Mouse (Mus musculus) forebrain, embryonic 13.5 days (tissue): Measurements from ENCODE around the gene Gm17268. TPM values are rescaled to one million over a fixed set of nuclear protein-coding genes. Genes with fewer than 3 reads are reported as not detected.
A peak's percentile ranks its signal among the peaks of the same experiment; 100 is the strongest.

Experiments used
- ATAC-seq: fragments of 200-750 bp; cut with Nextera tagmentation; 2 replicates; pipeline ENCODE4 v1.8.0; 2017
- H3K27ac ChIP-seq: fragments of 300-500 bp; sonication (generic); 2 replicates; pipeline ENCODE4 v1.5.1; 2015; ENCODE audit warnings: inconsistent platforms, mild to moderate bottlenecking, moderate library complexity
- H3K27me3 ChIP-seq: fragments of 300-500 bp; sonication (generic); 2 replicates; pipeline ENCODE4 v1.6.1; 2015; ENCODE audit warnings: mild to moderate bottlenecking, inconsistent platforms
- H3K36me3 ChIP-seq: fragments of 300-500 bp; sonication (generic); 2 replicates; pipeline ENCODE4 v1.6.1; 2015; ENCODE audit warnings: mild to moderate bottlenecking, inconsistent platforms; ENCODE audit not compliant: poor library complexity, severe bottlenecking
- H3K4me1 ChIP-seq: fragments of 300-500 bp; sonication (generic); 2 replicates; pipeline ENCODE4 v1.6.1; 2015; ENCODE audit warnings: inconsistent platforms
- H3K4me2 ChIP-seq: fragments of 300-500 bp; sonication (generic); 2 replicates; pipeline ENCODE4 v1.6.1; 2015; ENCODE audit warnings: inconsistent platforms, mild to moderate bottlenecking, moderate library complexity
- H3K4me3 ChIP-seq: fragments of 300-500 bp; sonication (generic); 2 replicates; pipeline ENCODE4 v1.5.1; 2015; ENCODE audit warnings: mild to moderate bottlenecking, inconsistent platforms
- H3K9ac ChIP-seq: fragments of 300-500 bp; sonication (generic); 2 replicates; pipeline ENCODE4 v1.6.1; 2015; ENCODE audit warnings: mild to moderate bottlenecking, inconsistent platforms
- H3K9me3 ChIP-seq: fragments of 300-500 bp; sonication (generic); replicated peaks from 2 replicates; pipeline ENCODE4 v1.6.1; 2016; ENCODE audit warnings: inconsistent platforms
- WGBS: fragments of 180-500 bp; shearing (Covaris S2); methylation state at CpG from one replicate; pipeline ENCODE4 v1.1.7; 2015; 5-methylcytosine and 5-hydroxymethylcytosine counted together
- polyA plus RNA-seq: library from polyadenylated mRNA; unstranded; fragments of >200 nt; fragmentation: Nextera tagmentation; extraction: Ambion mirVana; gene quantifications from 2 replicates; pipeline ENCODE4 v1.2.1, GENCODE M21; 2015

The Gm17268 gene
- polyA plus RNA-seq, 1 experiment from 2014 or later = not detected

DNA sequence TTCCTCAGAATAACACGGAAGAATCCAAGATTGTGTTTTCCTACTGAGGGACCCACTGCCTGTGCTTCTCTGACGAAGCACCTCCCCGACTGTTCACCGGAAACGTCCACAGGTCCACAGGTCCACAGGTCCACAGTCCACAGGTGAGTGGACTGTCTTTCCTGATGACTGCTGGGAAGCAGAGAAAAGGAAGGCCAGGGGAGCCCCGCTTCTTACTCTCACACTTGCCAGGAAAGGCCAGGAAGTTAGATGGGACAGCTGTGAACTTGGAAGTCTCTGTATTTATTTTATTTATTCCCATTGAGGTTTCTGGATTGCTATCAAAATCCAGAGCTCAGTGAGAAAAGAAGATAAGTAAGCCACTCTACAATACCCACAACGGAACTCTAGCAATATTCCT lies 15.5 kb upstream of the Gm17268 start:
- H3K4me1 ChIP-seq = no peaks in the 10 kb centered on the region
- no peak overlapping the region for H3K4me2 ChIP-seq
- H3K27me3 ChIP-seq = no peaks in the 10 kb centered on the region
- H3K9me3 ChIP-seq = no peaks in the 10 kb centered on the region
- 91% methylated on average over 7 of the region's 7 CpGs for WGBS
- ATAC-seq = no peak
- H3K36me3 ChIP-seq = no peaks in the 10 kb centered on the region
- no peak overlapping the region for H3K9ac ChIP-seq
- H3K4me3 ChIP-seq = no peak overlapping the region
- no peak overlapping the region for H3K27ac ChIP-seq

- no peak overlapping the region for H3K27ac ChIP-seq
- no peak overlapping the region for H3K4me2 ChIP-seq
- no peak for ATAC-seq
- WGBS = 57% methylated on average over 6 of the region's 6 CpGs
- no peaks in the 10 kb centered on the region for H3K27me3 ChIP-seq
- no peaks in the 10 kb centered on the region for H3K9me3 ChIP-seq
- no peaks in the 10 kb centered on the region for H3K4me1 ChIP-seq
- H3K9ac ChIP-seq = no peak overlapping the region
- H3K36me3 ChIP-seq = no peaks in the 10 kb centered on the region
- H3K4me3 ChIP-seq = no peak overlapping the region
Observed at GRCm38 (mm10) chr11:82047746-82048415, 9.5 kb upstream of the Gm17268 start.

GRCm38 (mm10) chr11:82045471-82045870 lies 7.1 kb upstream of the Gm17268 start, which contains the start of gene Ccl7:
Gene Ccl7 (plus strand): TSS chr11:82045712.
- 65% methylated on average over 3 of the region's 3 CpGs for WGBS
- no peak for ATAC-seq
- no peak within 1 kb of the TSS for H3K9ac ChIP-seq
- H3K27me3 ChIP-seq = no peaks in the 10 kb centered on the region
- H3K4me3 ChIP-seq = no peak within 1 kb of the TSS
- H3K4me1 ChIP-seq = no peaks in the 10 kb centered on the region
- no peak within 1 kb of the TSS for H3K27ac ChIP-seq
- no peak within 1 kb of the TSS for H3K4me2 ChIP-seq
- no peaks in the 10 kb centered on the region for H3K36me3 ChIP-seq
- H3K9me3 ChIP-seq = no peaks in the 10 kb centered on the region

DNA sequence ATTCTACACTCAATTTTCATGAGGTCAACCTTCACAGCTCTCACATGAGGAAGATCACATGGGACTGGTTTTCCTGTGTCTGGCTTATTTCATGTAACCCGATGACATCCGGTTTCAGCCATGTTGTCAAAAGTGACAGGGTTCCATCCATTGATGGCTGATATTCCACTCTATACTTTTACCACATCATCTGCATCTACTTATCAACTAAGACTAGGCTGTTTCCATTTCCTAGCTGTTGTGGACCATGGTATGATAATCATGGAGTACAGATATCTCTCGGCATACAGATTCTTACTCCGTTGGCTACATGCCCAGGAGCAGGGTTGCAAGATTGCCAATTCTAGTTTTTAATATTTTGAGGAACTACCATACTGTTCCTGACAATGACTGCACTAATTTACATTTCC lies 3.3 kb upstream of the Gm17268 start:
- Histone ChIP-seq H3K9ac (no peak overlapping the region), H3K9me3 (no peaks in the 10 kb centered on the region), H3K27me3 (no peaks in the 10 kb centered on the region), H3K27ac (no peak overlapping the region), H3K36me3 (no peaks in the 10 kb centered on the region), H3K4me3 (no peak overlapping the region), H3K4me1 (no peaks in the 10 kb centered on the region), H3K4me2 (no peak overlapping the region)
- ATAC-seq = no peak
- 88% methylated on average over 4 of the region's 4 CpGs for WGBS

DNA sequence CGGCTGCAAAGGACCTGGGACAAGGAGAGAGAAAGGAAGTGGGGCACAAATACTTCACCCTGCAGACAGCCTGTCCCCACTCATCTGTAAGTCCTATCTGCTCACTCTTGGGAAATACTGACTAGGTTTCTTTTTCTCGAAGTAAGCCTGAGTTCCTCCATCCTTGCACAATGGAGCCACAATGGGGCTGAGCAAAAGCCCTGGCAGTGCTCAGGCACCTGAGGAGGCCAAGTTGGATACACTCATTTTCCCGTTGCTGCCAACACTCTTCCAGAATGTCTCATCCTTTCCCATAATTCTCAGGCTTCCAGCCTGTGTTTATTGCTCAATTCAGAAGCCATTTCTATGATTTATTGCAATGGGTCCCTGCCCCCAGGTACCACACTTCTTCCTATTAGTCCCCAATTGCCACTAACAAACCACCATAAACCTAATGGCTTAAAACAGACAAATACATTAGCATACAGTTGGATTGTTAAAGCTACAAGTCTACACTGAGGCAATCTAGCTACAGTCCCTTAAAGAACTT lies 834 bp upstream of the Gm17268 start:
- no peak overlapping the region for H3K4me3 ChIP-seq
- no peaks in the 10 kb centered on the region for H3K36me3 ChIP-seq
- no peak for ATAC-seq
- H3K27ac ChIP-seq = no peak overlapping the region
- peaks cover 7% of the 10 kb centered on the region; the same call in 1 of the 2 replicates for H3K4me1 ChIP-seq
- H3K4me2 ChIP-seq = no peak overlapping the region
- WGBS = 72% methylated on average over 3 of the region's 3 CpGs
- no peaks in the 10 kb centered on the region for H3K9me3 ChIP-seq
- H3K27me3 ChIP-seq = no peaks in the 10 kb centered on the region
- no peak overlapping the region for H3K9ac ChIP-seq

DNA sequence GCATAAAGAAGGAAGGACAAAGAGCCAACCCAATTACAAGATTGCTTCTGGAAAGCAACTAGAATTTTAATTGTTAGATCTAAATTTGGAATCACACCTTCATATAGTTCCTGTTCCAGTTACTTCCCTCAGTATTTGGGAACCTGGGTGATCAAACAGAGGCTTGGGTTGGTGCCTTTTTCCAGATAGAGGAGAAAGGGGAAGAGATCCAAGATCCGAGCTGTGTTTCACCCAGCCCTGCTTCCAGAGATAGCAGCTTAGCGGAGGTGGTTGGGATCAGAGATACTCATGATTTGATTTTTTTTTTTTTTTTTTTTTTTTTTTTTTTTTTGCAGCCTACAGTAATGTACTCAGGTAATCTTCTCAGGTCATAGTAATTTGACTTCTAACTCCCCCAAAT lies 2.5 kb downstream of the Gm17268 start:
- Histone ChIP-seq H3K27me3 (no peaks in the 10 kb centered on the region), H3K4me1 (peaks cover 7% of the 10 kb centered on the region; the same call in 1 of the 2 replicates), H3K9me3 (no peaks in the 10 kb centered on the region), H3K36me3 (no peaks in the 10 kb centered on the region), H3K4me2 (no peak overlapping the region), H3K9ac (no peak overlapping the region), H3K4me3 (no peak overlapping the region), H3K27ac (no peak overlapping the region)
- no peak for ATAC-seq
- WGBS = 94% methylated on average over 2 of the region's 2 CpGs

DNA sequence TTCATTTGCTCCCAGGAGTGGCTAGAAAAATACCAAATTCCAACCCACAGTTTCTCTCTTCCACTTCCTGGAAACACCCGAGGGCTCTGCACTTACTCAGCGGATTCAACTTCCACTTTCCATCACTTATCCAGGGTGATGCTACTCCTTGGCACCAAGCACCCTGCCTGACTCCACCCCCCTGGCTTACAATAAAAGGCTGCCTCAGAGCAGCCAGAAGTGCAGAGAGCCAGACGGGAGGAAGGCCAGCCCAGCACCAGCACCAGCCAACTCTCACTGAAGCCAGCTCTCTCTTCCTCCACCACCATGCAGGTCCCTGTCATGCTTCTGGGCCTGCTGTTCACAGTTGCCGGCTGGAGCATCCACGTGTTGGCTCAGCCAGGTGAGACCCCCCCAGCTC lies 3.0 kb downstream of the Gm17268 start, which contains the start of gene Ccl2:
TSS of gene Ccl2 (plus strand) at position 216 of the 400 bp plus-strand sequence.
- Histone ChIP-seq H3K4me1 (peaks cover 7% of the 10 kb centered on the region; the same call in 1 of the 2 replicates), H3K4me2 (no peak within 1 kb of the TSS), H3K36me3 (no peaks in the 10 kb centered on the region), H3K9me3 (no peaks in the 10 kb centered on the region), H3K27ac (no peak within 1 kb of the TSS), H3K4me3 (no peak within 1 kb of the TSS), H3K9ac (no peak within 1 kb of the TSS), H3K27me3 (no peaks in the 10 kb centered on the region)
- 0 out of 2 replicates have a peak, but pooled peaks have one; percentile 41 for ATAC-seq
- WGBS = 35% methylated on average over 5 of the region's 5 CpGs

- Histone ChIP-seq H3K4me2 (no peak overlapping the region), H3K9me3 (no peaks in the 10 kb centered on the region), H3K36me3 (no peaks in the 10 kb centered on the region), H3K27me3 (no peaks in the 10 kb centered on the region), H3K9ac (no peak overlapping the region), H3K4me3 (no peak overlapping the region), H3K4me1 (peaks cover 7% of the 10 kb centered on the region; the same call in 1 of the 2 replicates), H3K27ac (no peak overlapping the region)
- WGBS = 91% methylated on average over 7 of the region's 7 CpGs
- ATAC-seq = no peak
Observed at GRCm38 (mm10) chr11:82034446-82034845, 3.9 kb downstream of the Gm17268 start.

- Histone ChIP-seq H3K4me2 (no peak overlapping the region), H3K36me3 (no peaks in the 10 kb centered on the region), H3K27me3 (no peaks in the 10 kb centered on the region), H3K9me3 (no peaks in the 10 kb centered on the region), H3K4me3 (no peak overlapping the region), H3K4me1 (peaks cover 7% of the 10 kb centered on the region; the same call in 1 of the 2 replicates), H3K9ac (no peak overlapping the region), H3K27ac (no peak overlapping the region)
- ATAC-seq = no peak
- 49% methylated on average over 8 of the region's 8 CpGs for WGBS
Observed at GRCm38 (mm10) chr11:82032678-82033344, 5.6 kb downstream of the Gm17268 start.

DNA sequence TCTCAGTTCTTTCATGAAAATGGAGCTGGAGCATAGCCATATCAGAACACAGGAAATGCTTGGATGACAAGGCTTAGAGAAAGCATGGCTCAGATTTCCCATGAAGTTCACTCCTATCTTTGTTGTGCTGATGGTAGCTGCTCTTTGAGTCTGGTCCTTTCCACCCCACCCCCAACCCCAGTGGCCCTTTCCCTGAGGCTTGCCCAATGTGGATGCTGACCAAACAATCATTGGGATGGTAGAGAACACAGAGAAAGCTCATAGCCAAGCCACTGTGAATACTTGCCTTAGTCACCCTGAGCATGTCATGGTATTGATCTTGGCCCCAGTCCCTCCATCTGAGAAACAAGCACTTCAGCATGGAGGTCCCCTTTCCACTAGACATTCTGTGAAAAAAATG lies 6.2 kb downstream of the Gm17268 start:
- no peaks in the 10 kb centered on the region for H3K36me3 ChIP-seq
- no peak for ATAC-seq

DNA sequence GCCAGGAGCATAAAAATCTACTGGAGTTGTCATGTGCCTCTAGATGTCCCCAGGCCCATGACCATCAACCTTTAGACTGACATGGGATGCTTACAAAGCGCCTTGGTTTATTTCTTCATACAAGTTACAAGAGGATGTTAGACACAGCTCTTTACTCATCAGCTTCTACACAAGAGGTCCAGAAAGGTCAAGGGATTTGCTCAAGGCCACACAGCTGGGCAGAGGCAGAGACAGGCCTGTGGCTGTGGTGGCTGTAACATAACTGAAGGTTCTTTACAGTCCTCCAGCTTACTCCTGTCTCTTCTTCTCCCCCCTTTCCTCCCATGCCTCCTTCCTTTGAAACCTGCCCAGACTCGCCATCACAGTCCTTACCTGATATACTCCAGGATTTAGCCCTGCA lies 8.2 kb downstream of the Gm17268 start:
- Histone ChIP-seq H3K4me2 (no peak overlapping the region), H3K4me1 (peaks cover 3% of the 10 kb centered on the region; the same call in 1 of the 2 replicates), H3K4me3 (no peak overlapping the region), H3K36me3 (no peaks in the 10 kb centered on the region), H3K27ac (no peak overlapping the region), H3K9me3 (no peaks in the 10 kb centered on the region), H3K9ac (no peak overlapping the region), H3K27me3 (no peaks in the 10 kb centered on the region)
- ATAC-seq = no peak
- WGBS = 84% methylated on average over 2 of the region's 2 CpGs

More for the DNA sequence above, 6.2 kb downstream of the Gm17268 start:
- no peak overlapping the region for H3K27ac ChIP-seq
- H3K9ac ChIP-seq = no peak overlapping the region
- peaks cover 7% of the 10 kb centered on the region; the same call in 1 of the 2 replicates for H3K4me1 ChIP-seq
- H3K4me2 ChIP-seq = no peak overlapping the region
- no peaks in the 10 kb centered on the region for H3K9me3 ChIP-seq
- H3K27me3 ChIP-seq = no peaks in the 10 kb centered on the region
- no peak overlapping the region for H3K4me3 ChIP-seq

- Histone ChIP-seq H3K9me3 (no peaks in the 10 kb centered on the region), H3K9ac (no peak overlapping the region), H3K4me3 (no peak overlapping the region), H3K27me3 (no peaks in the 10 kb centered on the region), H3K36me3 (no peaks in the 10 kb centered on the region), H3K27ac (no peak overlapping the region), H3K4me1 (no peaks in the 10 kb centered on the region), H3K4me2 (no peak overlapping the region)
- WGBS = 84% methylated on average over 4 of the region's 4 CpGs
- no peak for ATAC-seq
Observed at GRCm38 (mm10) chr11:82023769-82024168, 14.6 kb downstream of the Gm17268 start.
